Mouse (Mus musculus): ENCODE measurements at regions not wholly inside any gene's neighbourhood (a gene's known extent, or its start where the extent isn't known, plus 50 kb on each side); places are given as distances from the start of the nearest gene placed in this dataset.
"Not testable (repeated sequence)": the region's sequence is repeated elsewhere in the genome, so short reads cannot be mapped to it uniquely, and the experiment has no call there.

DNA sequence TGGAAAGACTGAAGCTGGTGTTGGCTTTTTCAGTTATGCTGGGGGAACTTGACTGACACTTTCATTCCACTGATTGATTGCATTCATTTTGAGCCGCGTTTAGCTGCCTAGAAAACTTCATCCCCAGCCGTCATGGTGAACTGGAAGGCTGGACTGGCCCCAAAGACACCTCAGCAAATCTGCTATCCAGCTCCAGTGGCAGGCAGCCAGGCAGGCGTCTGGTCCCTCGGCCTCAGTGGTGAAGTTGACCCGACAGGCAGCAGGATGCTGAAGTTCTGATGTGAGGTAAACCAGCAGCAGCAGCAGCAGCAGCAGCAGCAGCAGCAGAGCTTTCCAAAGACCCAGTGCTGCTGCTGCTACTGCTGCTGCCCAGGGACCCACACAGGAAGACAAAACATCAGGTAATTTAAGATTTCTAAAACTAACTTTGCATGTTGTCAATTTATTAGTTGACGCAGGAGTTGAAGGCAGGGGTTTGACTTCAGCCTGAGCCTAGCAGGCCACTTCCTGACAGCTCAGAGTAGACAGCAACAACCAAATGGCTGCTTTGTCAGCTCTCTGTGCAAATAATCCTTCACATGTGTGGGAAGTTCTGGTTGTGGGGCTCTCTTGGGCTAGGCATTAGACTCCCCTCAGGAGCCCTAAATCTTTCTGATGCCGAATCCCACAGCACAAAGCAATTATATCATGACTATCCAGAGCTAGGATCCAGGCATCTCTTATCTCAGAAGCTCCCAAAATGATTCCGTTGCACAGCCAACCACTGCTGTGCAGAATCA lies 200.4 kb upstream of the Nhs start:
- DNase-seq (ENCODE audit: low spot score in 2 of 2) = no peak

DNA sequence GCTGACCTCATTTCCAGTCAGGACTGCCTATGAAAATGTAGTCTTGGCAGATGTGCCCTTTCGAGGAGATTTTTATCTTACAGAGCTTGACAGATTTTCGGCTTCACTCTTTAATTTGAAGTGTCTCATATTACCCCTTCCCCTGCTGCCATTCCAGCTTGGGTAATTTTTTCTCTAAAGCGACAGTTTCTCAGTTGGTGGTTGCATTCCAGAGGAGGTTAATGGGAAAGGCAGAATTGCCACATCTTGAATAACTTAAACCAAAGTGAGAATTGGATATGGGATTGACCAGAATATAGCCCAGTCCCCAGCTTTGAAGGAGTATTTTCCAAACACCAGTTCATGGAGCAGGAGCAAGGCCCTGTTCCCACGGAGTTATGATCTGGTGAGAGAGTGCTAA lies 188.8 kb upstream of the Nhs start:
- DNase-seq (ENCODE audit: low spot score in 2 of 2) = no peak

DNA sequence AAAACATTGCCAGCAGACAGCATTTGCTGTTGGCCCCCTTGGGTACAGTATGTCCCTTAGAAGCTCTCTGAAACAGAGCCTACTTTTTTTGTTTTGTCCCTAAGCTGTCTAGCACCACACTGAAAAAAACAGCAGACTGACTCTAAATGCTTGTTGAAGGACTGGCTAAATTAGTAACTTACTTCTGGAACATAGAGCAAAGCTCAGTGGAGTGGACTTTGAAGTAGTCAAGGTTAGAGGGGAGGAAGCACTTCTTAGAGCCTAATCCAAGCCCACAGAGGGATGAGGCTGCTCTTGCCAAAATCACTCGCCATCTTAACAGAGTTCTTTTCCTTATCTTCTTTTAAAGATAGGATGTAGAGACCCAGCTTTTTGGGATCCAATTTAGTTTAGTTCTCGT lies 188.4 kb upstream of the Nhs start:
- no peak for DNase-seq (ENCODE audit: low spot score in 2 of 2)

DNA sequence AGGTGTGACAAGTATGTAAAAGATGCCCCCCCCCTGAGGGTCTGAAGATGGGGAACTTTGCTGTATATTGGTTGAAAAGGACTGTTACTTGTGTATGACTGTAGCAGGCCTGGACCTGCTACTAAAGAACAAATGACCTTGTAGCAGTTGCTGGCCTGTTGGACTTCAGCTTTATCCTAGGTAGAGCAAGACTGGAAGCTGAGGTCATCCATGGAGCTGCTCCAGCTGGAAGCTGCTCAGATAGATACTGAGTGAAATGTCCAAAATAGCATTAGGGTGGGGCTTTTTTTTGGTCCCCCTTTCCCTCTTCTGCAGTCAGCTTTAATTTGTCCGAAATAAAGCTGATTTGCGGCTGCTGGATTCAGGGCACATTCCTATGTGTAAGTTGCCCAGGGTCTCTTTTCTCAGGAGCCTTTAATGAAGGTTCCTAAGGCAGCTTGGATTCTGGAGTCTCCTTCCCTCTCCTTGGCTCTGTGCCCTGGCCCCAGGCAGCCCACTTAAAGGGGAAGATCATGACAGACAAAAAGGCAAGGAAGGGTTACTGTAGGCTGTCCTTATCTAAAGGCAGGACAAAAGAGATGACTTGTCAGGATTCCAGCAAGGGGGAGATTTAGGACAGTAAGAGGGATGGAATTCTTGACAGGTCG lies 186.1 kb upstream of the Nhs start:
- DNase-seq (ENCODE audit: low spot score in 2 of 2) = no peak

DNA sequence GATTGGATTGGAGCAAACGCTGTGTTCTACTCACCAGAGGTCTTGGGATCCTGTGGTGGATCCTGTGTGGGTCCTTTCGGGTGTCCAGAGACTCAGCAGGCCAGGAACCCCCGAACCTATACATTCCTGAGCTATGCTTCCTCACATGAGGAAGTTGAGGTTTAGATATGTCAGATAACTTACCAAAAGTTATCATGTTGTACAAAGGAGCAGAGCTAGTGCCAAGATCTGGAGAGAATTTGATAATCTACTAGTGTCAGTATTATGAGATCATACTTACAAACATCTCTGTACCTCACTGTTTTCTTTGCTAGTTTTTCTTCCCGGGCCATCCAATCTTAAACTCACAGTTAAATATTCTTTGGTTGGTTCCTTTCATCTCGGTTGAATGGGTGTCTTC lies 172.6 kb upstream of the Nhs start:
- DNase-seq (ENCODE audit: low spot score in 2 of 2) = no peak

DNA sequence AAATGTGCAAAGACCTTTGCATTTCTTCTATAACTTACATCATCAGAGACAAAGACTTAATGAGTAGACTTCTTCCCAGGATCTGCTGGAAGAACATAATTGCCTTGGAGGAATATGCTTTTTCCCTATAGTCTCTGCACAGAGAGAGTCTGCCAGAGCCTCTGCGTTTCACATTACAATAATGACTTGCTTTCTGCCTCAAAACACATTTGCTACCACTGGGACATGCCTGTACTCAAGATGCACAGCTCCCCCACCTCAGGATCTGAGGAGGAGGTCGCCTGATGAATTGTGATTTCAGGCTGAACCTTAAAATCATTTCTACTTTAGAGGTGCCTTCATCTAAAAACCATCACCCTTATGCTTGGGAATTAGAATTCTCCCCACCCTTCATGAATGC lies 148.1 kb upstream of the Nhs start:
- no peak for DNase-seq (ENCODE audit: low spot score in 2 of 2)

DNA sequence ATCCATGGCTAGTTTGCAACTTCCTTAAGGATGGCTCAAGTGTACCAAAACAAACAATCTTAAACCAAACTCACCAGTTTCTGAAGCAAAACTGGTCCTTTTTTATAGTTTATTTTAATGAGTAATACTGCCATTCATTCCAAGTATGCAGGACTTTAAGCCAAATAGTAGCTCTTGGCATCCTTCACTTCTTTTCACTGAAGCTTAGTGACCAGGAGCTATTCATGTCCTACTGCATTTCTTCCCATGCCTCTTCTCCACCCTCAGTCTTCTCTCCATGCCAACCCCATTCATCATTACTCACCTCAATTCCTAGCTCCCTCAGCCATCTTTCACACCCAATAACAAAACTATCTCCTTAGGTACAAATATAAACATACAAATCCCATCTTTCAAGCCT lies 144.6 kb upstream of the Nhs start:
- no peak for DNase-seq (ENCODE audit: low spot score in 2 of 2)

DNA sequence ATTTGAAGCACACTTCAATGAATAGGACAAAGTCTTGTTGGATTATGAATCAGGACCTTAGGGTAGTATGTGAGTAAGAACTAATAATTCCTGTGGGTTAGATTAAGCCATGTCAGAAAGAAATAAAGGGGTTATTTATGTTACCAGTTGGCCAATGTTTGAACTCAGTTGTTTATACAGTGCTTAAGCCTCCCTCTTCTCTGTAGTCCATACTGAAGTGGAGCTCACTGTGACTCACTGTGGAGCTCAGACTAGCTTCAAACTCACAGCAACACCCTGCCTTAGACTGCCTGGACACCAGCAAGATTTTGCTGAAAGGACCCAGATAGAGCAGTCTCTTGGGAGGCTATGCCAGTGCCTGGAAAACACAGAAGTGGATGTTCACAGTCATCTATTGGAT lies 143.3 kb upstream of the Nhs start:
- no peak for DNase-seq (ENCODE audit: low spot score in 2 of 2)

DNA sequence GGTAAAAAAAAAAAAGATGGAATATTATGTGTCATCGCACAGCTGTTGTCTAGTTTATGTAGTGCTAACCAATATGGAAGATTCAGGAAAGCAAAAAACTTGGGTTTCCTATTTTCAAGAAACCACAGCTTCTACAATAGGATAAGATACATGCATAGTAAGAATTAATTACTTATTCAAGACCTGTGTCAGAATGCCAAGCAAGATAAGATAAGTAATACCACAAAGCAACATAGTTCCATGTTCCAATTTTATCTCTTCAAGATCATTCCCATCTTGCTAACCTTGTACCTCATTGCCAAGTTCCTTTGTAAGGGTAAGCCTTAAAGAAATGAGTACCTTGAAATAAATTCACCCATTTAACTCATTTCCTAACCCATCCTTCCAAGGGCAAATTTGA lies 131.7 kb upstream of the Nhs start:
- no peak for DNase-seq (ENCODE audit: low spot score in 2 of 2)

DNA sequence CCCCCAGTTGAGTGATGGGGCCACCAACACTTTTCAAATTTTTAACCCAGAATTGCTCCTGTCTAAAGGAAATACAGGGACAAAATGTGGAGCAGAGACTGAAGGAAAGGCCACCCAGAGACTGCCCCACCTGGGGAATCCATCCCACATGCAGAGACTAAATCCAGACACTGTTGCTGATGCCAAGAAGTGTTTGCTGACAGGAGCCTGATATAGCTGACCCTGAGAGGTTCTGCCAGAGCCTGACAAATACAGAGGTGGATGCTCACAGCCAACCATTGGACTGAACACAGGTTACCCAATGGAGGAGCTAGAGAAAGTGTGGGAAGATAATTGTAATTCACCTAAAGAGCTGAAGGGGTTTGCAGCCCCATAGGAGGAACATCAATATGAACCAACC lies 126.6 kb upstream of the Nhs start:
- not testable (repeated sequence) for DNase-seq (ENCODE audit: low spot score in 2 of 2)

DNA sequence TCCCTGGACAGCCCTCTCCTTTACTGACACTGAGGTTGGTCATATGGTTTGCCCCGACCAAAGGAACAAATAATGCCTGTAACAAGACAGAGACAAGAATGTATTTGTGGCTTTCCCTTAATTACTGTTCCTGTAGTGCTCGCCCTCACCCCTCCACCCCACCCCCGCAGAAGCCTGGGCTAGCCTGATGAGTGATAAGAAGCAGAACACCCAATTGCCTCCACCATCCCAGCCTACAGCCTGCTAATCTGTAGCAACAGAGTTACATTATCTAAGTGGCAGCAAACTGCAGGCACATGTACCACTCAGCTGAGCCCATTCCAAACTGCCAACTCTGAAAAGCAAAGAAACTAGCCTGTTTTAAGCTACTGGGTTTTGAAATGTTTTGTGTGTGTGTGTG lies 124.7 kb upstream of the Nhs start:
- DNase-seq (ENCODE audit: low spot score in 2 of 2) = no peak

DNA sequence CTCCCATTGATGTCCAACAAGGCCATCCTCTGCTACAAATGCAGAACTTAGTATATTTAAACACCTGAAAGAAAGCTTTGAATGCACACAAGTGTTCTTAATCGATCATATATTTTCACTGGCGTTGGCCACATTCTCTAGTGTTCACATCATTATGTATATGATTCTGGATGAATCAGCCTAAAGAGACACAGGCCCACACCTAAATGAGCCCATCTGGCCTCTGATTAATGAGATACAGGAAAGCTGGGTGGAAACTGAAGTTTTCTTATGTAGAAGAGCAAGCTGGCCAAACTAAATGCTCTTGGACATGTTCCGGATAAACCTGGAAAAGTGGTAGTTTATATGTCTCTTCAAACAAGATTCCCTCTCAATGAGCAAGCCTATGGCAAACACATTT lies 123.2 kb upstream of the Nhs start:
- DNase-seq (ENCODE audit: low spot score in 2 of 2) = no peak

DNA sequence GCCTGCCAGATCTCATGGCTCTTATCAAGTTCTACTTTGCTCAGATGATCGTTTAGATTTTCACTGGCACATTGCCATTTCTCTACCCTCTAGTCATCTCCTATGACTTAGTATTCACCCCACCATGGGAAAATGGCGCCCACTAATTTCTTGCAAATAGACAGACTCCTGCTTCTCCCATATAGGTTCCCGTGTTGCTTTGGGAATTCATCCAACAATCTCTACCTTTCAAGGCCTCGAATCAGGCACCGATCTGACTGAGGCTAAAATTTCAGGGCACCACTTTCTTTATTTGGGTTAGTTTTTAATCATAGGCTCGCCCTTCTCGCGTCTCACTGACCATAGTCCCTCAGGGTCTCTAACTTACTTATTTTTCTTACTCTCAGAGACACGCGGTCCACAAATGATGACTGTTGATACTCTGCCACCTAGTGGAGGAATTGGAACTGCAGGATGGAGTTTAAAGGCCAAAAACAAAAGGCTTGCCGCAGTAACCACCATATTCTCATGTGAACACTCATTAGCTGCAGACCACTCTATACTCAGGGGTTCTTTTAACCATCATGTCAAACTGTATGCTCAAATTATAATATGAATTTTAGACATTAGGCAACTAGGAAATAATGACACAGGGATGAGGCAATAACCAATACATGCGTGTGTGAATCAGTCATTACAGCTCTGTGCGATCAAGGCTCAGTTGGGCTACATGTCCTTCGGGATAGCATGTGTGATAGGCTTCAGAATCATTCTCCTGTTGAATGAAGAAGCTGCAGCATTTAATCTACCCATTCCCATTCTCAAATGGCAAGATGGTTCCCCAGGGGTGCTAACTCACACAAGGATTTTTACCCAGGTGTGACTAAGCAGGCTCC lies 119.5 kb upstream of the Nhs start:
- peak; percentile 63 to 74 for DNase-seq (ENCODE audit: low spot score in 2 of 2)

DNA sequence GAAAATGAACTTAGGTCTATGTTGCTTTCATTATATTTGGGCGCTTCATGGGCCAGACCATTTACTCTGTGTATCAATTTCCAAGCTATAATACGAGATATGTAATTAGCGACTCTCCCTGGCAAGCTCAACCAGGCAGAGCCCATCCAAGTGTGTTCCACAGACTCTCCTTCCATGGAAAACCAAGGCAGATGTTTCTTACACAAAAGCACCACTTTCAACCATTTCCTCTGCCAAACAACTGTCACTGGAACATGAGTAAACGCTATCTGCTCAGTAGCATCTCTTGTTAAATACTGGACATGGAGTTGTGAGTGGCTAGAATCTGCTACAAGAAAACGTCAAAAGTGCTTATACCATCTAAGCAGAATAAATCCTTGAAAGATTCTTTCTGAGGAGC lies 115.1 kb upstream of the Nhs start:
- DNase-seq (ENCODE audit: low spot score in 2 of 2) = no peak

DNA sequence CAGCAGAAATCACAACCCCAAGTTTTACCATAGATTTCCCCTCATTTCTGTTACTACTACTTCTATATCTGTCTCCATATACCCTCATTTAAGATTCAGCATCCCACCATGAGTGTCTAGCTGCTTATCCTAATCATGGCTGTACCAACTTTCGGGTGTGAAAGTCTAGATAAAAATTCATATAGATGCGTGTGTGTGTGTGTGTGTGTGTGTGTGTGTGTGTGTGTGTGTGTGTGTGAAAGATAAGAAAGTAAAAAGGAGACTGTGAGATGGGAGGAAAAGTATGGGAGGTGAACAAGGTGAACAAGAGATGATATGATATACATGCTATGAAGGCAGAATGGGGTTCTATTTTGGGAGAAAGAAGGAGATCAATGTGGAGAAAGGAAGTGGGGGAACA lies 111.7 kb upstream of the Nhs start:
- no peak for DNase-seq (ENCODE audit: low spot score in 2 of 2)

DNA sequence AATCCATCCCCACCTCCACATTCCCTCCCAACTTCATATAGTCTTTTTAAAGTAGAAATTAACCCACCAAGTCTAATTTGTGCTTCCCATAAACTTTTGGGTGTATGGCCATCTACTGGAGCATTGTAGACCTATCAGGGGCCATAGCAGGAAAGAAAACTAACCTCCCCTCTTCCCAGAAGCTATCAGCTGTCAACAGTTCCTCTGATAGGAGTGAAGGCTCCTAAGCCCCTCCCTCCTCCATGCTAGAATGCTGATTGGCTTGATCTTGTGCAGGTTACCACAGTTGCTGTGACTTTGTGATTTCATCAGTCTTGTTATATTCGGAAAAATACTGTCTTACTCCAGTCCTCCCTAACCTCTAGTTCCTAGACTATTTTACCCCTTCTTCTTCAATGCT lies 109.4 kb upstream of the Nhs start:
- DNase-seq (ENCODE audit: low spot score in 2 of 2) = no peak

DNA sequence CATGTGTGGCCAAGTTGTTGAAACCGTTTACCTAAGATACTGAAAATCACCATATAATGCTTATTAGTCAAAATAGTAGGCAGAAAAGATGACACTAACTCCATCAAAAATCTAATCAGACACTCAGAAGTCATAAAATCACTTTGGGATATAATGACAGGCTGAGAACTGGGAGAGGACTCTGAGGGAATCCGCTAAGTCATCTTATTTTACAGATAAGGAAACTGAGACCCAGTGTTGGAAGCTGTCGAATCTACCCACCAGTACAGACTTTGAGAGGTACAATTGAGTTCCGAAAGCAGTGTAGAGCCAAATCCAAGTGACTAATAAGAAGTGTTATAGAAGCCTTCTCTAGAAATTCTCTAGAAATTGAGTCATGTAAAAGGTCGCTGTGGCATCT lies 108.6 kb upstream of the Nhs start:
- no peak for DNase-seq (ENCODE audit: low spot score in 2 of 2)

DNA sequence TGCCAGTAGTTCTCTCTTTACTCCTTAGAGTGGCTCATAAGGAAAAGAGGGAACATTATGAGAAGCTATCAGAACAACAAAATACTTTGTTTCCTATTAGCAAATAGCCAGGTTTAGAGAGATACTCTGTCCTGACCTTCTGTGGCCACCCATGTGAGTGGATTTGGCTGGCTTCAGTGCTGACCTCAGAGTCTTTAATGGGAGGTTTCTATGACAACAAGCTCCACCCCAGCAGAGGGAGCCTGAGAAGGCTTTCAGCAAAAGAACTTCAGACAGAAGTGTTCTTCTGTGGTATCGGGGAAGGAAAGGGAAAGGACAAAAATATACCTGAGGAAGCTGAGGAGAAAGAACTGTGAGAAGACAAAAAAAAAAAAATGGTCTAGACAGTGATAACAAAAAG lies 108.1 kb upstream of the Nhs start:
- DNase-seq (ENCODE audit: low spot score in 2 of 2) = no peak

DNA sequence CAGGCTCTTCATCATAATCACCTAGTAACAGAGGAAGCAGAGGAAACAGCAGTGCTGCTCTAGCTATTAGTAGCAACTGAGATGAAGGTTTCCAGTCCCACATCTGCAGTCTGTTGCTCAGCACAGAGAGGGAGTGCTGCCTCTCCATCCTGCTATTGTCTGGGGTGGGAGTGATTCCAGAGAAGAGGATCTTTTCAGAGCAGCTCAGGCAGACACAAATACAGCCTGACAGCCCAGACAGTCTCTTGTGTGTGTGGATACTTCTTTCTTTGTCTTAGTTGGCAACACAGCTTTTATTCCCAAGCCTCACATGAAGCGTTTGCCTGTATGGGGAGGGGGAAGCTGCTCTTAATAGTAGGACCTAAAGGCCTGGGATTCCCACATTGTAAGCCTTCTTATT lies 107.2 kb upstream of the Nhs start:
- DNase-seq (ENCODE audit: low spot score in 2 of 2) = no peak

DNA sequence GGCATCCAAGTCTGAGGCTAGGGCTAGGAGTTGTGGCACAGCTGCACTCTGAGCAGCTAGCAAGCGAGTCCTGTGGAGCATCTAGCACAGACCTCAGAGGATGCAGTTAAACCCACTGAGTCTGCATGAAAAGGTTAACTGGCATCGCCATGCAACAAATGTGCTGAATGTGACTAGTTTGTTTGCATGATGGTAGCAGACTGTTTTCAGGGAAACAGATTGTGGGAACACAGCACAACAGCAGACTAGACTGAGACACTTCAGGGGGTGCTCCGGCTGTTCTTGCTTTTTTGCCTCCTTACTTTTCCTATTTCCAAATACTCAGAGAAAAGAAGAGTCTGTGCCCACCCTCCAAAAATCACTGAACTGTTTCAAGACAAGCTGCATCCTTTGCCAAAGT lies 97.9 kb upstream of the Nhs start:
- DNase-seq (ENCODE audit: low spot score in 2 of 2) = no peak

DNA sequence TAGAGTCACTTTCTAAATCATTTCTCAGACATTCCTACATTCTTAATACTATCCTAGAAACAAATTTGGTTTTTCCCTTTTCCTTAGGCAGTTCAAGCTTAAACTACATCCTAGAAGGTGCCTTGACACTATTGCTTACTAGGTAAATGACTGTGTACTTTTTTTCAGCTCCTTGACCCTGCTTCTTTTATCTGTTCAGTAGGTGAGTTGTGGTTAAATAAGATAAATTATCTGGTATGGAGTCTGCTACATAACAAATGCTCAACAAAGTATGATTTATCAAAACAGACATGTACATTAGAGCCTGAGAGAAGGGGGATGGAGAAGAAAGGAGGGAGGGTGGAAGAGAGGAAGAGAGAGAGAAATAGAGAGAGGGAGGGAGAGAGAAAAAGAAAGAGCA lies 96.3 kb upstream of the Nhs start:
- no peak for DNase-seq (ENCODE audit: low spot score in 2 of 2)

DNA sequence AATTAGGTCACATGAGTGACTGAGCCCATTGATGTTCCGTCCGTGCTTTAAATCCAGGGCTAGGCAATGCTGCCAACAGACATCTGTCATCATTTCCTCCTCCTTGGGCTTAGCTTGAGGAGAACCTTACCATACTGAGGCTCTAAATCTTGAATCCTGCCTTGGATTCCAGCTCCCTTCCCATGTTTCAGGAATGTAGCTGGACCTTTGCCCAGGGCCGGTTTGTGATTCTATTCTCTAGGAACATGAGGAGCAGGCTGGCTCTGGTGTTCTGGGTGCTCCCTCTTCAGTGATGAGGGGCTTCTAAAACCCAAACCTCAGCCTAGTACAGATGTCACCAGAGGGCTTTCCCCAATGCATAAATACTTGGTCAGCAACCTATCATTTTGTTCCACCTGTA lies 81.8 kb upstream of the Nhs start:
- no peak for DNase-seq (ENCODE audit: low spot score in 2 of 2)

DNA sequence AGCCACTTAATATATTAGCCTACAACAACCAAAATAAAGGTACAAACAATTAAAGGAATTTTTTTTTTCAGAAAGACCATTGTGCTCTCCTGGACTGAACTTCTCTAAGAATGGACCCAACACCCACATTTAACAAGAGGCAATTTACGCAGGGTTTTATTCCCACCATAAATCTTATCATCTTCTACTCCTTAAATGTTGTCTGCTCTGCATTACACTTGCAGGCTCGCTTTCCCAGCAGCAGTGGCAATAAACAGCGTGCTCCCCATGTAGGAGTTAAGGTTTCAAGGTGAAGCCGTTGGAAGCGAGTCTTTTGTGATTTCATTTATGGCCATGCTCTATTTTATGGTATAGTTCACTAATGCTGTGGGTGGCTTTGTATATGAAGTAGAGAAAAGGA lies 76.0 kb upstream of the Nhs start:
- DNase-seq (ENCODE audit: low spot score in 2 of 2) = no peak
